Mouse (Mus musculus): Measurements from ENCODE around the gene Lipc. TPM values are rescaled to one million over a fixed set of nuclear protein-coding genes. Genes with fewer than 3 reads are reported as not detected.

The Lipc gene
- polyA plus RNA-seq, 1 experiment from 2014 or later = 0.19 TPM

- Histone ChIP-seq H3K27me3 (ENCODE audit: control insufficient read depth, insufficient read depth, low read length) (no peaks in the 10 kb centered on the region), H3K4me2 (ENCODE audit: low read length) (no peak overlapping the region), H3K36me3 (ENCODE audit: control insufficient read depth, insufficient read depth, low read length) (no peaks in the 10 kb centered on the region), H3K27ac (replicated peaks in 1 of 2; ENCODE audit: control insufficient read depth in 1 of 2, insufficient read depth in 1 of 2, low read depth in 2 of 2, low read length in 2 of 2) (no peak overlapping the region), H3K9ac (ENCODE audit: low read length) (no peak overlapping the region), H3K4me3 (ENCODE audit: control insufficient read depth in 1 of 2, insufficient read depth in 1 of 2, low read depth in 1 of 2, low read length in 2 of 2) (no peak overlapping the region), H3K9me3 (ENCODE audit: control insufficient read depth, low read length) (no peaks in the 10 kb centered on the region), H3K4me1 (ENCODE audit: control insufficient read depth in 2 of 2, insufficient read depth in 2 of 2, low read length in 2 of 2) (peaks cover 4% of the 10 kb centered on the region in 2 experiments; a peak in 2 of 4 replicates)
- 87% methylated on average over 6 of the region's 6 CpGs for WGBS
- no peak for ATAC-seq (ENCODE audit: insufficient number of reproducible peaks, insufficient read depth, low FRiP score, low read depth)
Observed at GRCm38 (mm10) chr9:70938134-70938533, 13.9 kb downstream of the Lipc start.

GRCm38 (mm10) chr9:70934587-70935295 lies 17.3 kb downstream of the Lipc start:
- Histone ChIP-seq H3K27ac (replicated peaks in 1 of 2; ENCODE audit: control insufficient read depth in 1 of 2, insufficient read depth in 1 of 2, low read depth in 2 of 2, low read length in 2 of 2) (no peak overlapping the region), H3K36me3 (ENCODE audit: control insufficient read depth, insufficient read depth, low read length) (no peaks in the 10 kb centered on the region), H3K9me3 (ENCODE audit: control insufficient read depth, low read length) (no peaks in the 10 kb centered on the region), H3K4me2 (ENCODE audit: low read length) (no peak overlapping the region), H3K4me1 (ENCODE audit: control insufficient read depth in 2 of 2, insufficient read depth in 2 of 2, low read length in 2 of 2) (peaks cover 2 to 5% of the 10 kb centered on the region in 2 experiments; a peak in 2 of 4 replicates), H3K9ac (ENCODE audit: low read length) (no peak overlapping the region), H3K4me3 (ENCODE audit: control insufficient read depth in 1 of 2, insufficient read depth in 1 of 2, low read depth in 1 of 2, low read length in 2 of 2) (no peak overlapping the region), H3K27me3 (ENCODE audit: control insufficient read depth, insufficient read depth, low read length) (no peaks in the 10 kb centered on the region)
- no peak for ATAC-seq (ENCODE audit: insufficient number of reproducible peaks, insufficient read depth, low FRiP score, low read depth)
- 81% methylated on average over 8 of the region's 8 CpGs for WGBS

- Histone ChIP-seq H3K27ac (replicated peaks in 1 of 2; ENCODE audit: control insufficient read depth in 1 of 2, insufficient read depth in 1 of 2, low read depth in 2 of 2, low read length in 2 of 2) (no peak overlapping the region), H3K27me3 (ENCODE audit: control insufficient read depth, insufficient read depth, low read length) (no peaks in the 10 kb centered on the region), H3K4me1 (ENCODE audit: control insufficient read depth in 2 of 2, insufficient read depth in 2 of 2, low read length in 2 of 2) (peaks cover 10 to 16% of the 10 kb centered on the region in 2 experiments), H3K4me2 (ENCODE audit: low read length) (no peak overlapping the region), H3K36me3 (ENCODE audit: control insufficient read depth, insufficient read depth, low read length) (no peaks in the 10 kb centered on the region), H3K9me3 (ENCODE audit: control insufficient read depth, low read length) (no peaks in the 10 kb centered on the region), H3K4me3 (ENCODE audit: control insufficient read depth in 1 of 2, insufficient read depth in 1 of 2, low read depth in 1 of 2, low read length in 2 of 2) (no peak overlapping the region), H3K9ac (ENCODE audit: low read length) (no peak overlapping the region)
- ATAC-seq (ENCODE audit: insufficient number of reproducible peaks, insufficient read depth, low FRiP score, low read depth) = no peak
- WGBS = 52% methylated on average over 5 of the region's 5 CpGs
Observed at GRCm38 (mm10) chr9:70930641-70931020, 21.4 kb downstream of the Lipc start.

- Histone ChIP-seq H3K4me3 (ENCODE audit: control insufficient read depth in 1 of 2, insufficient read depth in 1 of 2, low read depth in 1 of 2, low read length in 2 of 2) (no peak overlapping the region), H3K9ac (ENCODE audit: low read length) (no peak overlapping the region), H3K4me2 (ENCODE audit: low read length) (no peak overlapping the region), H3K9me3 (ENCODE audit: control insufficient read depth, low read length) (no peaks in the 10 kb centered on the region), H3K27me3 (ENCODE audit: control insufficient read depth, insufficient read depth, low read length) (no peaks in the 10 kb centered on the region), H3K27ac (replicated peaks in 1 of 2; ENCODE audit: control insufficient read depth in 1 of 2, insufficient read depth in 1 of 2, low read depth in 2 of 2, low read length in 2 of 2) (no peak overlapping the region), H3K36me3 (ENCODE audit: control insufficient read depth, insufficient read depth, low read length) (no peaks in the 10 kb centered on the region), H3K4me1 (ENCODE audit: control insufficient read depth in 2 of 2, insufficient read depth in 2 of 2, low read length in 2 of 2) (peaks cover 10 to 16% of the 10 kb centered on the region in 2 experiments)
- 54% methylated on average over 15 of the region's 15 CpGs for WGBS
- ATAC-seq (ENCODE audit: insufficient number of reproducible peaks, insufficient read depth, low FRiP score, low read depth) = no peak
Observed at GRCm38 (mm10) chr9:70929840-70930640, 22.0 kb downstream of the Lipc start.

- no peaks in the 10 kb centered on the region for H3K27me3 ChIP-seq (ENCODE audit: control insufficient read depth, insufficient read depth, low read length)
- WGBS = 95% methylated on average over 1 of the region's 1 CpGs
Observed at GRCm38 (mm10) chr9:70928472-70928871, 23.6 kb downstream of the Lipc start.

GRCm38 (mm10) chr9:70927701-70928100 lies 24.3 kb downstream of the Lipc start:
- Histone ChIP-seq H3K4me2 (ENCODE audit: low read length) (no peak overlapping the region), H3K9ac (ENCODE audit: low read length) (no peak overlapping the region), H3K4me3 (ENCODE audit: control insufficient read depth in 1 of 2, insufficient read depth in 1 of 2, low read depth in 1 of 2, low read length in 2 of 2) (no peak overlapping the region), H3K36me3 (ENCODE audit: control insufficient read depth, insufficient read depth, low read length) (no peaks in the 10 kb centered on the region), H3K9me3 (ENCODE audit: control insufficient read depth, low read length) (no peaks in the 10 kb centered on the region), H3K27me3 (ENCODE audit: control insufficient read depth, insufficient read depth, low read length) (no peaks in the 10 kb centered on the region), H3K4me1 (ENCODE audit: control insufficient read depth in 2 of 2, insufficient read depth in 2 of 2, low read length in 2 of 2) (peaks cover 10 to 16% of the 10 kb centered on the region in 2 experiments), H3K27ac (replicated peaks in 1 of 2; ENCODE audit: control insufficient read depth in 1 of 2, insufficient read depth in 1 of 2, low read depth in 2 of 2, low read length in 2 of 2) (no peak overlapping the region)
- no peak for ATAC-seq (ENCODE audit: insufficient number of reproducible peaks, insufficient read depth, low FRiP score, low read depth)

More at GRCm38 (mm10) chr9:70928472-70928871, 23.6 kb downstream of the Lipc start:
- Histone ChIP-seq H3K9ac (ENCODE audit: low read length) (no peak overlapping the region), H3K9me3 (ENCODE audit: control insufficient read depth, low read length) (no peaks in the 10 kb centered on the region), H3K36me3 (ENCODE audit: control insufficient read depth, insufficient read depth, low read length) (no peaks in the 10 kb centered on the region), H3K27ac (replicated peaks in 1 of 2; ENCODE audit: control insufficient read depth in 1 of 2, insufficient read depth in 1 of 2, low read depth in 2 of 2, low read length in 2 of 2) (no peak overlapping the region), H3K4me1 (ENCODE audit: control insufficient read depth in 2 of 2, insufficient read depth in 2 of 2, low read length in 2 of 2) (peaks cover 10 to 16% of the 10 kb centered on the region in 2 experiments), H3K4me3 (ENCODE audit: control insufficient read depth in 1 of 2, insufficient read depth in 1 of 2, low read depth in 1 of 2, low read length in 2 of 2) (no peak overlapping the region), H3K4me2 (ENCODE audit: low read length) (no peak overlapping the region)
- ATAC-seq (ENCODE audit: insufficient number of reproducible peaks, insufficient read depth, low FRiP score, low read depth) = no peak

GRCm38 (mm10) chr9:70926820-70927588 lies 25.0 kb downstream of the Lipc start:
- Histone ChIP-seq H3K4me3 (ENCODE audit: control insufficient read depth in 1 of 2, insufficient read depth in 1 of 2, low read depth in 1 of 2, low read length in 2 of 2) (no peak overlapping the region), H3K4me1 (ENCODE audit: control insufficient read depth in 2 of 2, insufficient read depth in 2 of 2, low read length in 2 of 2) (peaks cover 14 to 22% of the 10 kb centered on the region in 2 experiments), H3K27me3 (ENCODE audit: control insufficient read depth, insufficient read depth, low read length) (no peaks in the 10 kb centered on the region), H3K9ac (ENCODE audit: low read length) (no peak overlapping the region), H3K27ac (replicated peaks in 1 of 2; ENCODE audit: control insufficient read depth in 1 of 2, insufficient read depth in 1 of 2, low read depth in 2 of 2, low read length in 2 of 2) (peak overlapping the region; percentile 8 to 62; a peak in 3 of 4 replicates), H3K36me3 (ENCODE audit: control insufficient read depth, insufficient read depth, low read length) (no peaks in the 10 kb centered on the region), H3K9me3 (ENCODE audit: control insufficient read depth, low read length) (no peaks in the 10 kb centered on the region), H3K4me2 (ENCODE audit: low read length) (no peak overlapping the region)
- WGBS = 42% methylated on average over 6 of the region's 6 CpGs
- ATAC-seq (ENCODE audit: insufficient number of reproducible peaks, insufficient read depth, low FRiP score, low read depth) = peak; percentile 18; the same call in 1 of the 2 replicates
